Mouse (Mus musculus) spleen, adult 2 months (tissue): Measurements from ENCODE around the gene Olfr509.

Experiments
- CTCF ChIP-seq: fragments of 200-500 bp; IDR thresholded peaks from 2 replicates; pipeline ENCODE4 v1.5.1; 2011; ENCODE audit warnings: mild to moderate bottlenecking, inconsistent platforms; ENCODE audit not compliant: insufficient read depth, insufficient read length, insufficient replicate concordance; ENCODE audit errors: extremely low read depth
- POLR2A ChIP-seq: fragments of 200-500 bp; IDR thresholded peaks from 2 replicates; pipeline ENCODE4 v1.6.1; 2011; ENCODE audit warnings: low read depth, low read length, inconsistent platforms

DNA sequence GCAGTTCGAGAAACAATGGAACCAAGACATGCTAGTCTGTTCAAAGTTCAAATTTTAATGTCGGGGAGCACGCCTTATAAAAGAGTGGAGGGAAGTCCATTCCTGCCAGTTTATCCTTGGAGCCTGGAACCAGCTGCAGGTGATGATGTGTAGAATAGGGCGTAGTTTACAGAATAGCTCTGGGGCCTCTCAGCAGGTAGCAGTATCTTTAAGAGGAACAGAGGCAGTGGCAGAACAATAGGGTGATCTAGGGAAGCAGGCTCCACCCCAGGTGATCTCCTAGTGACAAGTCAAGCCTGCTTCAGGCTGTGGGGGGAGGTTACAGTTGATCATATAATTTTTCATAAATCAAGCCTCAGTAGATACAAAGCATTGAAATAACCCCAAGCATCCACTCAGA lies 27.2 kb upstream of the Olfr509 start:
- TF ChIP-seq POLR2A (no peak), CTCF (no peak)
